Mouse (Mus musculus) spleen, adult 2 months (tissue): ENCODE measurements at regions not wholly inside any gene's neighbourhood (a gene's known extent, or its start where the extent isn't known, plus 50 kb on each side); places are given as distances from the start of the nearest gene placed in this dataset.

Source experiments
- CTCF ChIP-seq: fragments of 200-500 bp; IDR thresholded peaks from 2 replicates; pipeline ENCODE4 v1.5.1; 2011; ENCODE audit warnings: mild to moderate bottlenecking, inconsistent platforms; ENCODE audit not compliant: insufficient read depth, insufficient read length, insufficient replicate concordance; ENCODE audit errors: extremely low read depth
- POLR2A ChIP-seq: fragments of 200-500 bp; IDR thresholded peaks from 2 replicates; pipeline ENCODE4 v1.6.1; 2011; ENCODE audit warnings: low read depth, low read length, inconsistent platforms

GRCm38 (mm10) chr14:14599586-14599985, 102.5 kb upstream of the Slc4a7 start:
- TF ChIP-seq CTCF (no peak), POLR2A (no peak)
